Mouse (Mus musculus): ENCODE measurements around the gene Scn8a.

DNA sequence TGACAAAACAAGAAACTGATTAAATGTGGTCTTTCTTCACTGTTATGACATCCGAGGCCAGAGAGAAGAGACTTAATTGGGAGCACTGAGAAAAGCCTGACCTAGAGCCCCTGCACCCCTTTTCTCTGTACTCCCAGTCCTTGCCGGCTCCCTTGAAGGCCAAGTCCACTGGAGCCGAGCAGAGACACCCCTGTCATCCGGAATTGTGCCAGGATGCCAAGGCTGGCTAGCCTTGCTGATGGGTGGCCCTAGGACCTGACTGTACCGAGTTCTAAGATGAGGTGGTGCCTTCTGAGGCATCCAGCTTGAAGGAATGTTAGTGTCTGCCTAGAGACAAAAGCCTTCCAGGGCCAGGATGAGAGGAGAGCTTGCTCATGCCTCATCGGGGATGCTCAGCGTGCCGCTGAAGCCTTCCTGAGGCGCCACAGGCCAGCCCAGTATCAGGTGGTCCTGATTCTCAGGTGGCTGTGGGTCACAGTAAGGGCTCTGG lies 210.4 kb downstream of the Scn8a start:
- TF ChIP-seq CTCF (IDR thresholded peaks at IDR 0.05; ENCODE audit: insufficient read depth, low read depth, low read length) (no peak), POLR2A (IDR thresholded peaks at IDR 0.05; ENCODE audit: insufficient read depth, low read depth, low read length) (no peak)

All from olfactory bulb, adult 2 months (tissue).